Mouse (Mus musculus) right cerebral cortex, postnatal 4 days (tissue): ENCODE measurements at regions not wholly inside any gene's neighbourhood (a gene's known extent, or its start where the extent isn't known, plus 50 kb on each side); places are given as distances from the start of the nearest gene placed in this dataset.
A peak's percentile ranks its signal among the peaks of the same experiment; 100 is the strongest.
"Not testable (repeated sequence)": the region's sequence is repeated elsewhere in the genome, so short reads cannot be mapped to it uniquely, and the experiment has no call there.

Source experiments
- DNase-seq: peaks from one replicate; pipeline ENCODE4 v3.0.0-alpha.2; 2022

GRCm38 (mm10) chr1:112486046-112486445, 621.3 kb upstream of the Dsel start:
- not testable (repeated sequence) for DNase-seq

- peak; percentile 71 for DNase-seq
Observed at GRCm38 (mm10) chr1:112456047-112456446, 591.3 kb upstream of the Dsel start.

- no peak for DNase-seq
Observed at GRCm38 (mm10) chr1:112452390-112452789, 587.7 kb upstream of the Dsel start.

GRCm38 (mm10) chr1:112451622-112452021, 586.9 kb upstream of the Dsel start:
- DNase-seq = no peak

GRCm38 (mm10) chr1:112439109-112439508, 574.4 kb upstream of the Dsel start:
- DNase-seq = no peak

- peak; percentile 55 for DNase-seq
Observed at GRCm38 (mm10) chr1:112416350-112417083, 551.8 kb upstream of the Dsel start.

- peak; percentile 49 for DNase-seq
Observed at GRCm38 (mm10) chr1:112388807-112389206, 524.1 kb upstream of the Dsel start.

GRCm38 (mm10) chr1:112384015-112384414, 519.3 kb upstream of the Dsel start:
- no peak for DNase-seq

- peak; percentile 42 for DNase-seq
Observed at GRCm38 (mm10) chr1:112379651-112380264, 515.0 kb upstream of the Dsel start.

- peak; percentile 8 for DNase-seq
Observed at GRCm38 (mm10) chr1:112378660-112379059, 513.9 kb upstream of the Dsel start.

- no peak for DNase-seq
Observed at GRCm38 (mm10) chr1:112355816-112356215, 491.1 kb upstream of the Dsel start.
